Mouse (Mus musculus) kidney, embryonic 15.5 days (tissue): Measurements from ENCODE around the gene Phactr3. TPM values are rescaled to one million over a fixed set of nuclear protein-coding genes. Genes with fewer than 3 reads are reported as not detected.

Experiments used
- ATAC-seq: fragments of 200-750 bp; cut with Nextera tagmentation; replicated peaks from 2 replicates; pipeline ENCODE4 v1.8.0; 2017; ENCODE audit warnings: moderate TSS enrichment; ENCODE audit not compliant: low FRiP score
- H3K27ac ChIP-seq: fragments of 300-500 bp; sonication (generic); 2 replicates; pipeline ENCODE4 v1.5.1; 2015; ENCODE audit warnings: mild to moderate bottlenecking, inconsistent platforms
- H3K27me3 ChIP-seq: fragments of 300-500 bp; sonication (generic); 2 replicates; pipeline ENCODE4 v1.6.1; 2015; ENCODE audit warnings: inconsistent platforms
- H3K36me3 ChIP-seq: fragments of 300-500 bp; sonication (generic); 2 replicates; pipeline ENCODE4 v1.6.1; 2015; ENCODE audit warnings: inconsistent platforms
- H3K4me1 ChIP-seq: fragments of 300-500 bp; sonication (generic); 2 replicates; pipeline ENCODE4 v1.6.1; 2015; ENCODE audit warnings: inconsistent platforms
- H3K4me2 ChIP-seq: fragments of 300-500 bp; sonication (generic); 2 replicates; pipeline ENCODE4 v1.6.1; 2015; ENCODE audit warnings: moderate library complexity, mild to moderate bottlenecking, inconsistent platforms
- H3K4me3 ChIP-seq: fragments of 300-500 bp; sonication (generic); replicated peaks from 2 replicates; pipeline ENCODE4 v1.5.1; 2015; ENCODE audit warnings: mild to moderate bottlenecking, inconsistent platforms
- H3K9ac ChIP-seq: fragments of 300-500 bp; sonication (generic); 2 replicates; pipeline ENCODE4 v1.6.1; 2015; ENCODE audit warnings: mild to moderate bottlenecking, inconsistent platforms
- H3K9me3 ChIP-seq: fragments of 300-500 bp; sonication (generic); replicated peaks from 2 replicates; pipeline ENCODE4 v1.6.1; 2016; ENCODE audit warnings: inconsistent platforms
- WGBS: fragments of 180-500 bp; shearing (Covaris S2); methylation state at CpG from one replicate; pipeline ENCODE4 v1.1.7; 2015; ENCODE audit warnings: mixed read lengths; 5-methylcytosine and 5-hydroxymethylcytosine counted together
- polyA plus RNA-seq: library from polyadenylated mRNA; unstranded; fragments of >200 nt; fragmentation: Nextera tagmentation; extraction: Ambion mirVana; gene quantifications from 2 replicates; pipeline ENCODE4 v1.2.1, GENCODE M21; 2015

Phactr3 gene
- polyA plus RNA-seq, 1 experiment from 2014 or later, result 1.5 TPM

DNA sequence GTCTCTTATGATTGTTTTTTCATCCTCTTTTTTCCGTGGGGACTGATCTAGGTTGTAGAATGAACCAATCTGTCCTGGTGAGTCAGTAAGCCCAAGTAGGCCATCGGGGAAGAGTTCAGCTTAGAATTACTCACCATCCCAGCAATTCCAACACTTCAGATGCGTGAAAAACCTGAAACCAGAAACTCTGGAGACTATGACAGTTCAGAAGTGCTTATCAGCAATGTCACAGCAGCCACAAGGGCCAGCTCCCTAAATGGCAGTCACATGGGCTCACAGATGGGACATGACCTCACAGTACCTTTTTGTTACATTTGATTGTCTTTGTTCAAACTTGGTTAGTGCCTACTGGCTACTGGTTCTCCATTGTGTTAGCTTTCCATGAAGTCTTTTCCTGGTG, 124.2 kb downstream of the Phactr3 start:
- Histone ChIP-seq H3K9ac (no peak overlapping the region), H3K9me3 (no peaks in the 10 kb centered on the region), H3K27ac (no peak overlapping the region), H3K27me3 (no peaks in the 10 kb centered on the region), H3K36me3 (no peaks in the 10 kb centered on the region), H3K4me3 (no peak overlapping the region), H3K4me2 (no peak overlapping the region), H3K4me1 (no peaks in the 10 kb centered on the region; the same call in 1 of the 2 replicates)
- no peak for ATAC-seq
- WGBS, result 71% methylated on average over 3 of the region's 3 CpGs

DNA sequence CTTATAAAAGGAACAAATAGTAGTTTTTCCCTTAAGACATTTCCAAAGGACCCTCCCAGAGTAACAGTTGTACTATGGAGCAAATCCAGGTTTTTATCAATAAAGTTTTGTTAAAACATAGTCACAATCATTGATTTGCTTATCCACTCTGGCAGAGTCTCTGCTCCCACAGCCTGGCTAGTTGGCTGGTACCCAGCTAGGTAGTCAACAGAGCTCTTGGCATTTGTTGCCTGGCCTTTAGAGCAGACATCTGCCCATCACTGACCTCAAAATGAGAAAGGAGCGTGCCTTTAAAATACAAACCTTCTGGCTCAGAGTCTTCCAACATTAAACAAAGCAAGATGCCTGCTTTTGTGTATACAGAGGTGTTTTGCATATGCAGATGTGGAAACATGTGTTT, 126.1 kb downstream of the Phactr3 start:
- no peak overlapping the region for H3K4me3 ChIP-seq
- WGBS, result 83% methylated on average over 1 of the region's 1 CpGs
- no peaks in the 10 kb centered on the region for H3K36me3 ChIP-seq
- no peak overlapping the region for H3K27ac ChIP-seq
- H3K9me3 ChIP-seq, result no peaks in the 10 kb centered on the region
- H3K4me1 ChIP-seq, result no peaks in the 10 kb centered on the region; the same call in 1 of the 2 replicates
- H3K9ac ChIP-seq, result no peak overlapping the region
- no peaks in the 10 kb centered on the region for H3K27me3 ChIP-seq
- ATAC-seq, result no peak
- H3K4me2 ChIP-seq, result no peak overlapping the region

DNA sequence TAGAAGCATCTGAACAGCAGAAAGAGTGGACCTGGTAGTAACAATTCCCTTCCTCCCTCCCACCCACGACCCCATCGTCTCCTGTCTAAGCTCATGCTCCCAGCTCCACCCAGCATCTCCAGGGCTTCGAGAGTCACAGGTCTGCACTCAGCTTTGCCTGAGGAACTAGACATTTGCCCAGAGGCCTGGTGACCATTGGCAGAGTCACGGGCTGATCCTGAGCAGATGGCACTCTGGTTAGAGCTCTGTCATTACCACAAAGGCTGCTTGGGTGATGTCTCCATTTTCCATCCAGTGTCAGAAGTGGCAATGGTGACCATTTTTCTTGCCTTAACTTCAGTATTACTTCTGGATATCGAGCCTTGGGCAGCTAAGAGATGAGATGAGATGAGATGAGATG, 127.1 kb downstream of the Phactr3 start:
- H3K27me3 ChIP-seq, result no peaks in the 10 kb centered on the region
- H3K4me2 ChIP-seq, result no peak overlapping the region
- no peaks in the 10 kb centered on the region for H3K9me3 ChIP-seq
- H3K4me3 ChIP-seq, result no peak overlapping the region
- no peak overlapping the region for H3K9ac ChIP-seq
- WGBS, result 82% methylated on average over 5 of the region's 5 CpGs
- no peaks in the 10 kb centered on the region for H3K36me3 ChIP-seq
- no peaks in the 10 kb centered on the region; the same call in 1 of the 2 replicates for H3K4me1 ChIP-seq
- no peak for ATAC-seq
- no peak overlapping the region for H3K27ac ChIP-seq

DNA sequence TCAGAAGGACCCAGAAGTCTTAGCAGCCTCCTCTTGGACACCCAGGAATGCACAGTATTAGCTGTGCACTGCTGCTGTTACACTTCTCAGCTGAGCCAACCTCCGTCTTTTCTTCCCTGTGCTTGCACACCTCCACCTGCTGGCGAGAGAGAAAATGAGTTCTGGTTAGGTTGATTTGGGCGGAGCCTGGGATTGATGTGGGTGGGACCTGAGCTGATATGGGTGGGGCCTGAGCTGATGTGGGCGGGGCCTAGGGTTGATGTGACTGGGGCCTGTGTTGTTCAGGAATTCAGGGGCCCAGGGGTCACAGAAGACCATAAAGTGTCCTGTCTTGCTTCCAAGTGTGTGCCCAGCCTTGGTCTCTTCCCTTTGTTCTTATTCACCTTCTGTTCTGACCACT, 128.0 kb downstream of the Phactr3 start:
- Histone ChIP-seq H3K9ac (no peak overlapping the region), H3K36me3 (no peaks in the 10 kb centered on the region), H3K27ac (no peak overlapping the region), H3K9me3 (no peaks in the 10 kb centered on the region), H3K4me2 (no peak overlapping the region), H3K27me3 (no peaks in the 10 kb centered on the region), H3K4me3 (no peak overlapping the region), H3K4me1 (no peaks in the 10 kb centered on the region; the same call in 1 of the 2 replicates)
- 60% methylated on average over 4 of the region's 4 CpGs for WGBS
- 0 out of 2 replicates have a peak, but pooled peaks have one; percentile 15 for ATAC-seq

DNA sequence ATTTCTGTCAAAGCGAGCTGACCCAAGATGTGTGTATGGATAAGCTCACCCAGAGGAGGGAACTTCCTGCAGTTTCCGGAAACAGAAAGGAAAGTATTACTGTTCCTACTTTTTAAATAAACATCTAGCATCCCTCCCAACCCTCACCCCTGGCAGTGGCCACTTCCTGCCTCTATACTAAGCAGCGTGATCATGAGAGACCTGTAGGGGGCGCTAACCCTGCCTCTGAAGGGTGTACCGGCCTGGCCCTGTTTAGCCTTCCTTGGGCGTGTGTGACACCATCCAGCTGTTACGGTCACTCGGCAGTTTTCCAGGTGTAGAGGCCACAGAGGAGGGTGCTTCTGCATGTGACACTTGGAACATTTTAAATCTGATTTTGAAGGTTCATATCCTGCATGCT, 128.5 kb downstream of the Phactr3 start:
- WGBS, result 58% methylated on average over 8 of the region's 8 CpGs

DNA sequence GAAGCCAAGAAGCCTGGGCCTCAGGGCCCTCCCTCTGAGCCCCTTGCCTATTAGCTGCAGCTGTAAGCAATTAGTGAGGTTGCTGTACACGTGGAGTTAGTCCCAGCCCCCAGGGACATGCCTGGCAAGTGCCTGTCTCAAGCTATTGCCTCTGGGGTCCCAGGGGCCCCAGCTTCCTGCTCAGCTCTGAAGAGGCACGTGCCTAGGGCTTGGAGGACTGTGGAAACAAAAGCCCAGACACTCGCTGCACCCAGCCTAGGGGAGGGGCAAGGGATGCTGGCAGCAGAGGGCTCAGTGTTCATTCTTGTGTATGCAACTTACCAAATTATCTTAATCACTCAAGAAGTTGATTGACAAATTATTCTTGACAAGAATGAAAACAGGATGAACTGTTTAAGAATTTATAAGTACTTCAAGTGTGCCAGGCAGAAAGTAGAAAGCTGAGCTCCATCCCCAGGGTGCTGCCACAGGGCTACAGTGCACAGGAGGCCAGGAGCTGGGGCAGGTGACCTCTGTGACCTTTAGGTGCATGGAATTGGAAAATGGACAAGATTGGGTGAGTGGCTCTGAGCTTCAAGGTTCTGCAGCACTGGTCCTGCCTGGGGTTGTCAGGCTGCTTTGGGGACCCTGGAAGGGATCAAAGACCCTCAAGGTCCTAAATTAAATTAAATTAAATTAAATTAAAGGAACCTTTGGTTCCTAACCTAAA, 138.5 kb downstream of the Phactr3 start:
- H3K9me3 ChIP-seq, result no peaks in the 10 kb centered on the region
- no peak overlapping the region for H3K9ac ChIP-seq
- 2% methylated on average over 3 of the region's 3 CpGs for WGBS
- H3K27ac ChIP-seq, result no peak overlapping the region
- no peaks in the 10 kb centered on the region for H3K36me3 ChIP-seq
- H3K27me3 ChIP-seq, result no peaks in the 10 kb centered on the region
- H3K4me1 ChIP-seq, result peaks cover 8% of the 10 kb centered on the region
- ATAC-seq, result peak; percentile 52
- no peak overlapping the region for H3K4me2 ChIP-seq
- H3K4me3 ChIP-seq, result no peak overlapping the region

More for the DNA sequence above, 128.5 kb downstream of the Phactr3 start:
- Histone ChIP-seq H3K4me1 (no peaks in the 10 kb centered on the region; the same call in 1 of the 2 replicates), H3K27ac (no peak overlapping the region), H3K27me3 (no peaks in the 10 kb centered on the region), H3K9ac (no peak overlapping the region), H3K4me2 (no peak overlapping the region), H3K36me3 (no peaks in the 10 kb centered on the region), H3K4me3 (no peak overlapping the region), H3K9me3 (no peaks in the 10 kb centered on the region)
- ATAC-seq, result 0 out of 2 replicates have a peak, but pooled peaks have one; percentile 14

DNA sequence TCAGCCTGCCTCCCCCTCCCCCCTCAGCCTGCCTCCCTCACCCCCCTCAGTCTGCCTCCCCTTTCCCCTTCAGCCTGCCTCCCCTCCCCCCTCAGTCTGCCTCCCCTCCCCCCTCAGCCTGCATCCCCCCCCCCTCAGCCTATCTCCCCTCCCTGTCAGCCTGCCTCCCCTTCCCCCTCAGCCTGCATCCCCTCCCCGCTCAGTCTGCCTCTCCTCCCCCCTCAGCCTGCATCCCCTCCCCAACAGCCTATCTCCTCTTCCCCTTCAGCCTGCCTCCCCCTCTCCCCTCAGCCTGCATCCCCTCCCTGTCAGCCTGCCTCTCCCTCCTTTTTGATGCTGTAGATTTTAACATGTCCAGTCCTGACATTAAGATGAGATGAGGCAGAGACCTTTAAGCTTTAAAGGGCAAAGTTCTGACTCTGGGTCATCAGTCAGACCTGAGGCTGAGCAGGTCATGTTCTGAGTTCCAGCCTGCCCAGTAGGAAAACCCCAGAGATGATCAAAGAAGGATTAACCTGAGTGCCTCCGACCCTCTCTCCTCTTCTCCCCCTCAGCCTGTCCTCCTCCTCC, 139.3 kb downstream of the Phactr3 start:
- peaks cover 8% of the 10 kb centered on the region for H3K4me1 ChIP-seq
- no peak overlapping the region for H3K9ac ChIP-seq
- 17% methylated on average over 2 of the region's 2 CpGs for WGBS
- H3K4me3 ChIP-seq, result no peak overlapping the region
- ATAC-seq, result no peak
- H3K9me3 ChIP-seq, result no peaks in the 10 kb centered on the region
- H3K4me2 ChIP-seq, result no peak overlapping the region
- no peak overlapping the region for H3K27ac ChIP-seq
- H3K36me3 ChIP-seq, result no peaks in the 10 kb centered on the region
- H3K27me3 ChIP-seq, result no peaks in the 10 kb centered on the region

DNA sequence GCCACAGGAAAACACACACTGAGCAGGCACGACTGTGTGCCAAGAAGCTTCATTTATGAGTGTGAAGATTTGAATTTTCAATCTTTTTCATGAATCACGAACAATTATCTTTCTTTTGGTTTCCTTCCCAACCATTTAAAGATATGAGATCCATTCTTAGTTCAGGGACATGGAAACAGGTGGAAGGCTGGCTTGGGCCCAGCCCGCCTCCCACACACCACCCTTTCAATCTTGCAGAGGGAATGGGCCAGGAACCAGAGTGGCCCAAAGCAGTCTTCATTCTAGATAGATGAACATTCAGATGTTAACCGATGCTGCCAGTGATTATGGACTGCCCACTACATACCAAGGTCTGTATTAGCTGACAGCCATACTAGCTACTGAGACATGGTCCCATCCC, 144.3 kb downstream of the Phactr3 start:
- H3K4me2 ChIP-seq, result no peak overlapping the region
- H3K4me1 ChIP-seq, result no peaks in the 10 kb centered on the region
- H3K4me3 ChIP-seq, result no peak overlapping the region
- 77% methylated on average over 4 of the region's 4 CpGs for WGBS
- H3K36me3 ChIP-seq, result no peaks in the 10 kb centered on the region
- no peak overlapping the region for H3K9ac ChIP-seq
- H3K27me3 ChIP-seq, result no peaks in the 10 kb centered on the region
- H3K9me3 ChIP-seq, result no peaks in the 10 kb centered on the region
- ATAC-seq, result no peak
- no peak overlapping the region for H3K27ac ChIP-seq

DNA sequence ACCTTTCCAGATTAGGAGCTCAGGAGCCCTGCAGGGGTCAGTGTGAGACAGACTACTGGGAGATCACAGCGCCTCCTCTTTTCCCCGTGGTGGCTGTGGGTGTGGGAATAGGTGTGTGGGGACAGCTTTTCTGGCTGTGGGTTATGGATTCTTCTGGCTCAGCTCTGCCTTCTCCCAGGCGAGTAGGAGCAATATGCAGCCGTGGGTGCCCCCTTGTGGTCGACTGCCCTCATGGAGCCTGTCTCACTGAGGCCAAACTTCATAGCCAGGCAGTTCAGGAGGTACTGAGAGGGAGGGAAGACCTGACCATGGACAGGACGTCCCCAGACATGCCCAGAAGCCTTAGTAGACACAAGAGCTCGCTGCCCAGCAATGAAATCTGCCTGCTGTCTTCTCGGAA, 145.6 kb downstream of the Phactr3 start:
- no peak overlapping the region for H3K27ac ChIP-seq
- no peaks in the 10 kb centered on the region for H3K9me3 ChIP-seq
- 6% methylated on average over 8 of the region's 8 CpGs for WGBS
- no peaks in the 10 kb centered on the region for H3K27me3 ChIP-seq
- H3K4me3 ChIP-seq, result no peak overlapping the region
- H3K36me3 ChIP-seq, result no peaks in the 10 kb centered on the region
- H3K4me2 ChIP-seq, result no peak overlapping the region
- ATAC-seq, result peak; percentile 79; the same call in 1 of the 2 replicates
- H3K4me1 ChIP-seq, result no peaks in the 10 kb centered on the region
- H3K9ac ChIP-seq, result no peak overlapping the region

DNA sequence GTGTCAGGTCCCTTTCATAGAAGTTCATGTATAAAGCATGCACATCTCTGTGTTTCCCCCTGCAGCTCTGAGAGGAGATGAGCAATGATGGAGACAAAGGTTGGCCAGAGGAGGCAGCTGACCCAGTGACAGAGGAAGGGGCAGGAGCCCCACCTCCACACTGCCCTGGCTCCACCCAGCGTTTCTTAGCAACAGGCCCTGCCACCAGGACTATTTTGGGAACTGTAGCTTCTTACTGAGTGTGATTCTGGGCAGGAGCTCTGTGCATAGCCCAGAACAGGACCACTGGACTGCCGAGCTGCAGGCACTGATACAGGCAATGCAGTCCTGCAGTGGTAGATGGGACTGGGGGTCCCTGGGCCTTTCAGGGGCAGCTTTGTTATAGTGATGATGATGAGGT, 146.7 kb downstream of the Phactr3 start:
- no peaks in the 10 kb centered on the region for H3K4me1 ChIP-seq
- WGBS, result 34% methylated on average over 2 of the region's 2 CpGs
- H3K9me3 ChIP-seq, result no peaks in the 10 kb centered on the region
- ATAC-seq, result 0 out of 2 replicates have a peak, but pooled peaks have one; percentile 40
- H3K9ac ChIP-seq, result no peak overlapping the region
- no peaks in the 10 kb centered on the region for H3K36me3 ChIP-seq
- no peak overlapping the region for H3K4me3 ChIP-seq
- H3K4me2 ChIP-seq, result no peak overlapping the region
- no peaks in the 10 kb centered on the region for H3K27me3 ChIP-seq
- no peak overlapping the region for H3K27ac ChIP-seq

DNA sequence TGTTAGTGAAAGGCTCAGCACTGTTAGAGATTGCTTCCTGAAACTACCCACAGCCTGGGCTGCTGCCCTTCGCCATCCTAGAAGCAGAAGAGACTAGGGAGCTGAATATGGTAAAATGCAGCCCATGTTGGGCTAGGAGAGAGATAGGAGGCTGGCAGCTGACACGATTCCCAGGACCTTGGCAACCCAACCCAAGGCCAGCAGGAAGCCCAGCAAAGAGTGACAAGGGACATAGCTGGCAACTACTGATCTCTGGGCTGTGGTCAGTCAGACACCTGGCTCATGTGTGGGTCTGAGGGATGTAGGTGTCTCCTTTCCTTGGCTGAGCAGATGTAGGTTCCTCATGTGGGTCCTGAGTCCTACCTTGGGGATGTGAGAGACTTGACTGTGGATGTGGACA, 152.0 kb downstream of the Phactr3 start:
- Histone ChIP-seq H3K36me3 (no peaks in the 10 kb centered on the region), H3K27me3 (no peaks in the 10 kb centered on the region), H3K9ac (no peak overlapping the region), H3K4me1 (no peaks in the 10 kb centered on the region), H3K9me3 (no peaks in the 10 kb centered on the region), H3K4me3 (no peak overlapping the region), H3K27ac (no peak overlapping the region), H3K4me2 (no peak overlapping the region)
- WGBS, result 76% methylated on average over 2 of the region's 2 CpGs
- no peak for ATAC-seq

DNA sequence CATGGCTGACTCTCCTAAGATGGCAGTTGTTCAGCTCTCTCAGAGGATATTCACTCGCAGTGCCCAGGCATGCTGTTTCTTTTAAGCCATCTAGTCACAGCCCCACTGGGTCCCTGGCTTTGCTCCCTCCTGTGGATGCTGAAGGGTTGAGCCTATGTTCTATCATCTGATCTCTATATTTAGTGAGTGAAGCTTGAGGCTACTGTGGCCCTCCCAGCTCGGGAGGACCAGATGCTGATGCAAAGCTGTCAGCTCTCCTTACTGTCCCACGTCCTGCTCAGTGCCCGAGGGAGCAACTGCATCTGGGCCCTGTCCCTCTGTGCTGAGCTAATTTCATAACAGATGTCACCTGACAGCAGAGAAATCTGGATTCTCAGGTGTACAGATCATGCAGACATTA, 153.6 kb downstream of the Phactr3 start:
- no peak overlapping the region for H3K4me3 ChIP-seq
- H3K27ac ChIP-seq, result no peak overlapping the region
- no peak overlapping the region for H3K9ac ChIP-seq
- H3K27me3 ChIP-seq, result no peaks in the 10 kb centered on the region
- ATAC-seq, result no peak
- no peak overlapping the region for H3K4me2 ChIP-seq
- no peaks in the 10 kb centered on the region for H3K36me3 ChIP-seq
- H3K9me3 ChIP-seq, result no peaks in the 10 kb centered on the region
- H3K4me1 ChIP-seq, result no peaks in the 10 kb centered on the region
- WGBS, result 68% methylated on average over 4 of the region's 4 CpGs
